Comparison of ENCODE assay signal across 9 mouse cellular contexts in genomic region chr4:43823845-43824337, GRCm38 (mm10). TPM values are rescaled to one million over a fixed set of nuclear protein-coding genes. Genes with fewer than 3 reads are reported as not detected.
DNase-seq lines count a peak whose midpoint lies in the region; ATAC-seq and TF ChIP-seq lines count a peak whose summit lies in the region.
"Had no signal": no experiment of that assay in that cellular context is flagged by ENCODE, and none has a peak within 500 bp of the region (broad histone marks: within the 10 kb centered on the region; RNA-seq: fewer than 3 reads in every experiment).

Gene Olfr156 (minus strand): TSS chr4:43823895.

- peak; percentile 52 for DNase-seq in heart, postnatal 0 days (ENCODE audit: low spot score)
- DNase-seq in right cerebral cortex, postnatal 14 days: peak; percentile 17
- DNase-seq in right cerebral cortex, postnatal 25 days: no peak
- peak; percentile 29 for DNase-seq in ovary, postnatal 36 days (ENCODE audit: low spot score)
- no peak for DNase-seq in thymus, adult 2 months

- H3K36me3 ChIP-seq in heart, postnatal 0 days (replicated peaks; ENCODE audit: control insufficient read depth, insufficient read depth, low read length): no peaks in the 10 kb centered on the region
- no peaks in the 10 kb centered on the region for H3K36me3 ChIP-seq in heart, embryonic 12.5 days
- H3K36me3 ChIP-seq in thymus, adult 2 months (ENCODE audit: control insufficient read depth, insufficient read depth, low read length): no peaks in the 10 kb centered on the region

- H3K4me3 ChIP-seq in heart, postnatal 0 days (ENCODE audit: low read depth, low read length): no peak within 1 kb of the TSS
- H3K4me3 ChIP-seq in heart, embryonic 12.5 days: no peak within 1 kb of the TSS
- no peak within 1 kb of the TSS for H3K4me3 ChIP-seq in embryonic fibroblast, embryonic 13.5 days (ENCODE audit: insufficient read depth, low read length)
- H3K4me3 ChIP-seq in thymus, adult 2 months (ENCODE audit: control insufficient read depth, insufficient read depth, low read length): no peak within 1 kb of the TSS

- TF ChIP-seq CTCF in heart, postnatal 0 days (IDR thresholded peaks at IDR 0.05; ENCODE audit: low read depth): peak; percentile 72
- TF ChIP-seq CTCF in embryonic fibroblast, embryonic 13.5 days (IDR thresholded peaks at IDR 0.05; ENCODE audit: borderline replicate concordance, insufficient read depth, low read length): peak; percentile 66; the same call in 1 of the 2 replicates
- no peak for TF ChIP-seq CTCF in thymus, adult 2 months (IDR thresholded peaks at IDR 0.05; ENCODE audit: borderline replicate concordance, control insufficient read depth, extremely low read depth, insufficient read depth, low read length, poor library complexity)

- peak; percentile 58; the same call in 1 of the 2 replicates for ATAC-seq in heart, postnatal 0 days (ENCODE audit: insufficient read depth, low read depth)
- ATAC-seq in heart, embryonic 12.5 days (ENCODE audit: insufficient number of reproducible peaks, low FRiP score): no peak
- ATAC-seq in megakaryocyte, adult 5-6 weeks (ENCODE audit: poor library complexity, severe bottlenecking): no peak

- H3K9me3 ChIP-seq in heart, postnatal 0 days (replicated peaks; ENCODE audit: control insufficient read depth, low read length): no peaks in the 10 kb centered on the region
- no peaks in the 10 kb centered on the region for H3K9me3 ChIP-seq in heart, embryonic 12.5 days (replicated peaks)

- no peaks in the 10 kb centered on the region for H3K27me3 ChIP-seq in heart, postnatal 0 days (ENCODE audit: control insufficient read depth, insufficient read depth, low read length)
- H3K27me3 ChIP-seq in heart, embryonic 12.5 days (replicated peaks): no peaks in the 10 kb centered on the region; the same call in 1 of the 2 replicates
- no peaks in the 10 kb centered on the region for H3K27me3 ChIP-seq in thymus, adult 2 months (ENCODE audit: control insufficient read depth, insufficient read depth, low read length)

- 11% methylated on average over 7 of the region's 7 CpGs for WGBS in heart, postnatal 0 days
- 9% methylated on average over 7 of the region's 7 CpGs for WGBS in heart, embryonic 12.5 days
- WGBS in thymus, adult 2 months: 44% methylated on average over 7 of the region's 7 CpGs

- H3K4me2 ChIP-seq in heart, postnatal 0 days (ENCODE audit: low read depth, low read length): no peak within 1 kb of the TSS
- H3K4me2 ChIP-seq in heart, embryonic 12.5 days: no peak within 1 kb of the TSS

- TF ChIP-seq EP300 in heart, postnatal 0 days (IDR thresholded peaks at IDR 0.05; ENCODE audit: low read depth): no peak

- TF ChIP-seq POLR2A in embryonic fibroblast, embryonic 13.5 days (IDR thresholded peaks at IDR 0.05; ENCODE audit: low read depth, low read length): no peak
- no peak for TF ChIP-seq POLR2A in thymus, adult 2 months (IDR thresholded peaks at IDR 0.05; ENCODE audit: control insufficient read depth, extremely low read depth, insufficient read depth, low read length, poor library complexity)

- H3K27ac ChIP-seq in heart, postnatal 0 days (ENCODE audit: low read depth): no peak within 1 kb of the TSS
- no peak within 1 kb of the TSS for H3K27ac ChIP-seq in heart, embryonic 12.5 days (ENCODE audit: poor library complexity, severe bottlenecking)
- H3K27ac ChIP-seq in embryonic fibroblast, embryonic 13.5 days (ENCODE audit: insufficient read depth, low read length): no peak within 1 kb of the TSS
- no peak within 1 kb of the TSS for H3K27ac ChIP-seq in thymus, adult 2 months (ENCODE audit: control insufficient read depth, insufficient read depth, low read length)

- H3K4me1 ChIP-seq in heart, postnatal 0 days (ENCODE audit: control insufficient read depth, insufficient read depth): no peaks in the 10 kb centered on the region
- peaks cover 5% of the 10 kb centered on the region; the same call in 1 of the 2 replicates for H3K4me1 ChIP-seq in heart, embryonic 12.5 days (replicated peaks)
- H3K4me1 ChIP-seq in embryonic fibroblast, embryonic 13.5 days (ENCODE audit: control insufficient read depth, insufficient read depth, low read length): no peaks in the 10 kb centered on the region
- no peaks in the 10 kb centered on the region for H3K4me1 ChIP-seq in thymus, adult 2 months (replicated peaks; ENCODE audit: control insufficient read depth, insufficient read depth, low read length)

- H3K9ac ChIP-seq in heart, postnatal 0 days (replicated peaks; ENCODE audit: low read depth, low read length): no peak within 1 kb of the TSS
- H3K9ac ChIP-seq in heart, embryonic 12.5 days: no peak within 1 kb of the TSS

RNA-seq across cellular contexts. Expression of gene Olfr156, which starts in this region (rescaled TPM):
- total RNA-seq in heart, postnatal 0 days (2014; rRNA removed; ENCODE audit: low replicate concordance): not detected in 2 replicates
- polyA plus RNA-seq in heart, postnatal 0 days (2015; fragmentation: Nextera tagmentation; extraction: Ambion mirVana): not detected in 2 replicates
- not detected in 2 replicates for polyA plus RNA-seq in heart, embryonic 12.5 days (2016; fragmentation: Nextera tagmentation; extraction: Ambion mirVana)
- polyA plus RNA-seq in embryonic fibroblast, embryonic 13.5 days (2011; ENCODE audit: insufficient read length, low read depth, missing spikeins): not detected in 2 replicates
- total RNA-seq in megakaryocyte, adult 5-6 weeks (2015): not detected in 2 replicates
- total RNA-seq in megakaryocyte, adult 5-6 weeks (2017): not detected in 2 replicates
- polyA plus RNA-seq in thymus, adult 2 months (2012; rRNA removed): not detected in 2 replicates
- polyA plus RNA-seq: neural tube, embryonic 14.5 days had no signal

Comparison
In these comparisons a context has a peak if more than half of its experiments do, and no peak if none do; other contexts are left out.
1. DNase-seq: peak in right cerebral cortex, postnatal 14 days (single experiment) and ovary, postnatal 36 days (single experiment); none in right cerebral cortex, postnatal 25 days (single experiment) and thymus, adult 2 months (single experiment).
2. Peak in DNase-seq and ATAC-seq in heart, postnatal 0 days; RNA of the gene not detected or under 1 TPM.